Mouse (Mus musculus) intestine, postnatal 0 days (tissue): ENCODE data around the gene Olfr918. TPM values are rescaled to one million over a fixed set of nuclear protein-coding genes. Genes with fewer than 3 reads are reported as not detected.

Source experiments
- ATAC-seq: fragments of 200-750 bp; cut with Nextera tagmentation; 2 replicates; pipeline ENCODE4 v1.8.0; 2017; ENCODE audit warnings: mild to moderate bottlenecking, moderate TSS enrichment, moderate library complexity
- H3K27ac ChIP-seq: fragments of 300-500 bp; sonication (generic); 2 replicates; pipeline ENCODE4 v1.5.1; 2014; ENCODE audit warnings: mild to moderate bottlenecking, low read depth, low read length, moderate library complexity
- H3K27me3 ChIP-seq: fragments of 300-500 bp; sonication (generic); replicated peaks from 2 replicates; pipeline ENCODE4 v1.6.1; 2014; ENCODE audit warnings: low read length, mixed read lengths; ENCODE audit not compliant: control insufficient read depth, insufficient read depth
- H3K36me3 ChIP-seq: fragments of 300-500 bp; sonication (generic); 2 replicates; pipeline ENCODE4 v1.6.1; 2014; ENCODE audit warnings: mild to moderate bottlenecking, moderate library complexity; ENCODE audit not compliant: control insufficient read depth, insufficient read depth
- H3K4me1 ChIP-seq: fragments of 300-500 bp; sonication (generic); replicated peaks from 2 replicates; pipeline ENCODE4 v1.6.1; 2014; ENCODE audit warnings: antibody characterized with exemption, low read length, mixed read lengths; ENCODE audit not compliant: control insufficient read depth, insufficient read depth
- H3K4me2 ChIP-seq: fragments of 300-500 bp; sonication (generic); replicated peaks from 2 replicates; pipeline ENCODE4 v1.6.1; 2014; ENCODE audit warnings: low read depth, mild to moderate bottlenecking, moderate library complexity
- H3K4me3 ChIP-seq: fragments of 300-500 bp; sonication (generic); 2 replicates; pipeline ENCODE4 v1.5.1; 2014; ENCODE audit warnings: low read depth, low read length
- H3K9ac ChIP-seq: fragments of 300-500 bp; sonication (generic); 2 replicates; pipeline ENCODE4 v1.6.1; 2014; ENCODE audit warnings: mild to moderate bottlenecking, low read depth, low read length
- H3K9me3 ChIP-seq: fragments of 300-500 bp; sonication (generic); 2 replicates; pipeline ENCODE4 v1.6.1; 2016; ENCODE audit warnings: mixed run types; ENCODE audit not compliant: control insufficient read depth
- CTCF ChIP-seq: sonication (generic); IDR thresholded peaks from 2 replicates; pipeline ENCODE4 v1.5.1; 2016; ENCODE audit warnings: low read depth, mild to moderate bottlenecking, control low read depth, antibody characterized with exemption, moderate library complexity
- WGBS: fragments of 180-500 bp; shearing (Covaris S2); extraction: QIAGEN DNeasy Blood & Tissue Kit; methylation state at CpG from one replicate; pipeline ENCODE4 v1.1.7; 2014; 5-methylcytosine and 5-hydroxymethylcytosine counted together
- polyA plus RNA-seq: library from polyadenylated mRNA; unstranded; fragments of >200 nt; fragmentation: Nextera tagmentation; extraction: Ambion mirVana; gene quantifications from 2 replicates; pipeline ENCODE4 v1.2.1, GENCODE M21; 2015

Olfr918 gene
- polyA plus RNA-seq, 1 experiment from 2014 or later, result not detected

GRCm38 (mm10) chr9:38659775-38660174 is 14.6 kb downstream of the Olfr918 start, which contains the start of gene Olfr916:
TSS of gene Olfr916 (minus strand) at chr9:38659875.
- no peak for ATAC-seq

GRCm38 (mm10) chr9:38632406-38632805 is 42.0 kb downstream of the Olfr918 start:
- TF ChIP-seq CTCF, result no peak
- Histone ChIP-seq H3K36me3 (no peaks in the 10 kb centered on the region), H3K4me2 (no peak overlapping the region), H3K27ac (no peak overlapping the region), H3K9me3 (no peaks in the 10 kb centered on the region), H3K4me3 (no peak overlapping the region), H3K27me3 (no peaks in the 10 kb centered on the region), H3K9ac (no peak overlapping the region), H3K4me1 (no peaks in the 10 kb centered on the region)
- 79% methylated on average over 4 of the region's 4 CpGs for WGBS
- ATAC-seq, result no peak

More at GRCm38 (mm10) chr9:38659775-38660174, 14.6 kb downstream of the Olfr918 start, which contains the start of gene Olfr916:
- Histone ChIP-seq H3K36me3 (no peaks in the 10 kb centered on the region), H3K27me3 (no peaks in the 10 kb centered on the region), H3K4me3 (no peak within 1 kb of the TSS), H3K27ac (no peak within 1 kb of the TSS), H3K4me1 (no peaks in the 10 kb centered on the region), H3K9ac (no peak within 1 kb of the TSS), H3K9me3 (no peaks in the 10 kb centered on the region), H3K4me2 (no peak within 1 kb of the TSS)
- TF ChIP-seq CTCF, result no peak
- 48% methylated on average over 1 of the region's 1 CpGs for whole genome bisulfite sequencing

Other genes with a start within 250 kb of the Olfr918 start
- not detected in 2 replicates for gene Olfr901, start 245.1 kb downstream of the Olfr918 start, polyA plus RNA-seq
- gene Olfr902, start 226.9 kb downstream of the Olfr918 start, polyA plus RNA-seq, result not detected in 2 replicates
- gene Olfr904, start 211.5 kb downstream of the Olfr918 start, polyA plus RNA-seq, result not detected in 2 replicates
- gene Olfr905, start 203.5 kb downstream of the Olfr918 start, polyA plus RNA-seq, result not detected in 2 replicates
- not detected in 2 replicates for gene Olfr906, start 187.5 kb downstream of the Olfr918 start, polyA plus RNA-seq
- not detected in 2 replicates for gene Olfr907, start 178.8 kb downstream of the Olfr918 start, polyA plus RNA-seq
- not detected in 2 replicates for gene Olfr911-ps1, start 153.0 kb downstream of the Olfr918 start, polyA plus RNA-seq
- gene Olfr910, start 136.8 kb downstream of the Olfr918 start, polyA plus RNA-seq, result not detected in 2 replicates
- gene Olfr912, start 94.4 kb downstream of the Olfr918 start, polyA plus RNA-seq, result not detected in 2 replicates
- not detected in 2 replicates for gene Olfr913, start 81.8 kb downstream of the Olfr918 start, polyA plus RNA-seq
- gene Olfr914, start 69.5 kb downstream of the Olfr918 start, polyA plus RNA-seq, result not detected in 2 replicates
- not detected in 2 replicates for gene Olfr916, start 14.7 kb downstream of the Olfr918 start, polyA plus RNA-seq
- gene Olfr917, start 8.8 kb downstream of the Olfr918 start, polyA plus RNA-seq, result not detected in 2 replicates
- not detected in 2 replicates for gene Olfr919, start 29.1 kb upstream of the Olfr918 start, polyA plus RNA-seq
- gene Vwa5a, start 43.7 kb upstream of the Olfr918 start, polyA plus RNA-seq, result 13.7 and 14.0 TPM in 2 replicates
- gene Olfr920, start 77.7 kb upstream of the Olfr918 start, polyA plus RNA-seq, result 0.07 TPM in 2 replicates
- gene Olfr921, start 98.5 kb upstream of the Olfr918 start, polyA plus RNA-seq, result not detected in 2 replicates
- gene Olfr922, start 140.0 kb upstream of the Olfr918 start, polyA plus RNA-seq, result not detected in 2 replicates
- gene Olfr923, start 151.9 kb upstream of the Olfr918 start, polyA plus RNA-seq, result not detected in 2 replicates
- not detected in 2 replicates for gene Olfr924, start 169.8 kb upstream of the Olfr918 start, polyA plus RNA-seq
- not detected in 2 replicates for gene Olfr26, start 180.5 kb upstream of the Olfr918 start, polyA plus RNA-seq
- gene Olfr926, start 202.5 kb upstream of the Olfr918 start, polyA plus RNA-seq, result not detected in 2 replicates